Comparison of ENCODE assay signal across 18 mouse cellular contexts in genomic region chr10:67079030-67079429, GRCm38 (mm10). TPM values are rescaled to one million over a fixed set of nuclear protein-coding genes. Genes with fewer than 3 reads are reported as not detected.
DNase-seq lines count a peak whose midpoint lies in the region; ATAC-seq and TF ChIP-seq lines count a peak whose summit lies in the region.
"Had no signal": no experiment of that assay in that cellular context is flagged by ENCODE, and none has a peak within 500 bp of the region (broad histone marks: within the 10 kb centered on the region; RNA-seq: fewer than 3 reads in every experiment).

No protein-coding gene starts in this region.

- ATAC-seq in forebrain, embryonic 11.5 days (replicated peaks; ENCODE audit: low FRiP score) = 0 out of 2 replicates have a peak, but pooled peaks have one; percentile 30
- ATAC-seq in forebrain, embryonic 15.5 days (replicated peaks) = no peak
- ATAC-seq in heart, postnatal 0 days (ENCODE audit: insufficient read depth, low read depth) = no peak
- ATAC-seq in neural tube, embryonic 11.5 days (ENCODE audit: insufficient read depth, low FRiP score, low TSS enrichment) = peak; percentile 27; the same call in 1 of the 2 replicates

- WGBS in forebrain, embryonic 11.5 days = 52% methylated on average over 4 of the region's 4 CpGs
- WGBS in forebrain, embryonic 15.5 days = 45% methylated on average over 4 of the region's 4 CpGs
- 52% methylated on average over 4 of the region's 4 CpGs for WGBS in heart, postnatal 0 days
- 59% methylated on average over 4 of the region's 4 CpGs for WGBS in neural tube, embryonic 11.5 days

- H3K36me3 ChIP-seq in forebrain, embryonic 11.5 days (ENCODE audit: control insufficient read depth, insufficient read depth, low read length) = no peaks in the 10 kb centered on the region
- no peaks in the 10 kb centered on the region for H3K36me3 ChIP-seq in forebrain, embryonic 15.5 days
- H3K36me3 ChIP-seq in heart, postnatal 0 days (replicated peaks; ENCODE audit: control insufficient read depth, insufficient read depth, low read length) = no peaks in the 10 kb centered on the region
- H3K36me3 ChIP-seq in neural tube, embryonic 11.5 days (ENCODE audit: control insufficient read depth, insufficient read depth, low read length) = no peaks in the 10 kb centered on the region
- H3K36me3 ChIP-seq: limb, embryonic 12.5 days had no signal

- H3K4me1 ChIP-seq in forebrain, embryonic 11.5 days (replicated peaks; ENCODE audit: control insufficient read depth, insufficient read depth, low read length) = peaks cover 5% of the 10 kb centered on the region; the same call in 1 of the 2 replicates
- H3K4me1 ChIP-seq in forebrain, embryonic 15.5 days = peaks cover 23% of the 10 kb centered on the region
- peaks cover 30% of the 10 kb centered on the region for H3K4me1 ChIP-seq in heart, postnatal 0 days (ENCODE audit: control insufficient read depth, insufficient read depth)
- H3K4me1 ChIP-seq in neural tube, embryonic 11.5 days (ENCODE audit: control insufficient read depth, insufficient read depth, low read length) = peaks cover 7% of the 10 kb centered on the region; the same call in 1 of the 2 replicates

- no peak overlapping the region for H3K4me3 ChIP-seq in forebrain, embryonic 11.5 days (ENCODE audit: low read depth, low read length)
- H3K4me3 ChIP-seq in forebrain, embryonic 15.5 days = no peak overlapping the region
- no peak overlapping the region for H3K4me3 ChIP-seq in heart, postnatal 0 days (ENCODE audit: low read depth, low read length)
- H3K4me3 ChIP-seq in neural tube, embryonic 11.5 days (ENCODE audit: low read depth, low read length) = no peak overlapping the region
- H3K4me3 ChIP-seq: limb, embryonic 12.5 days had no signal

- H3K4me2 ChIP-seq in forebrain, embryonic 11.5 days (ENCODE audit: low read depth, low read length, severe bottlenecking) = no peak overlapping the region
- H3K4me2 ChIP-seq in forebrain, embryonic 15.5 days (replicated peaks) = no peak overlapping the region
- H3K4me2 ChIP-seq in heart, postnatal 0 days (ENCODE audit: low read depth, low read length) = no peak overlapping the region
- no peak overlapping the region for H3K4me2 ChIP-seq in neural tube, embryonic 11.5 days (ENCODE audit: low read depth)
- H3K4me2 ChIP-seq: limb, embryonic 12.5 days had no signal

- H3K27me3 ChIP-seq in forebrain, embryonic 11.5 days (ENCODE audit: control insufficient read depth, insufficient read depth, low read length) = no peaks in the 10 kb centered on the region
- no peaks in the 10 kb centered on the region for H3K27me3 ChIP-seq in forebrain, embryonic 15.5 days
- H3K27me3 ChIP-seq in heart, postnatal 0 days (ENCODE audit: control insufficient read depth, insufficient read depth, low read length) = no peaks in the 10 kb centered on the region
- H3K27me3 ChIP-seq in neural tube, embryonic 11.5 days (ENCODE audit: control insufficient read depth, insufficient read depth, low read length) = no peaks in the 10 kb centered on the region
- H3K27me3 ChIP-seq: limb, embryonic 12.5 days had no signal

- no peak overlapping the region for H3K9ac ChIP-seq in forebrain, embryonic 11.5 days (ENCODE audit: low read length)
- H3K9ac ChIP-seq in forebrain, embryonic 15.5 days (replicated peaks) = no peak overlapping the region
- no peak overlapping the region for H3K9ac ChIP-seq in heart, postnatal 0 days (replicated peaks; ENCODE audit: low read depth, low read length)
- H3K9ac ChIP-seq in neural tube, embryonic 11.5 days (ENCODE audit: low read length) = no peak overlapping the region
- H3K9ac ChIP-seq: limb, embryonic 12.5 days had no signal

- no peaks in the 10 kb centered on the region for H3K9me3 ChIP-seq in forebrain, embryonic 11.5 days (ENCODE audit: control insufficient read depth, low read length)
- H3K9me3 ChIP-seq in forebrain, embryonic 15.5 days = no peaks in the 10 kb centered on the region
- no peaks in the 10 kb centered on the region for H3K9me3 ChIP-seq in heart, postnatal 0 days (replicated peaks; ENCODE audit: control insufficient read depth, low read length)
- H3K9me3 ChIP-seq in neural tube, embryonic 11.5 days (ENCODE audit: control insufficient read depth, low read length) = no peaks in the 10 kb centered on the region
- H3K9me3 ChIP-seq: G1E; limb, embryonic 12.5 days had no signal

- TF ChIP-seq EP300 in heart, postnatal 0 days (IDR thresholded peaks at IDR 0.05; ENCODE audit: low read depth) = no peak

- TF ChIP-seq CTCF in heart, postnatal 0 days (IDR thresholded peaks at IDR 0.05; ENCODE audit: low read depth) = no peak

- H3K27ac ChIP-seq in forebrain, embryonic 11.5 days (ENCODE audit: low read depth, low read length) = peak overlapping the region; percentile 51; the same call in 1 of the 2 replicates
- no peak overlapping the region for H3K27ac ChIP-seq in forebrain, embryonic 15.5 days (replicated peaks)
- peak overlapping the region; percentile 43 for H3K27ac ChIP-seq in heart, postnatal 0 days (ENCODE audit: low read depth)
- 0 out of 2 replicates have a peak overlapping the region, but pooled peaks have one; percentile 58 for H3K27ac ChIP-seq in neural tube, embryonic 11.5 days (ENCODE audit: low read depth, low read length)
- H3K27ac ChIP-seq: limb, embryonic 12.5 days; stomach, postnatal 0 days had no signal

- DNase-seq in forebrain, embryonic 11.5 days (ENCODE audit: low spot score) = no peak
- no peak for DNase-seq in heart, postnatal 0 days (ENCODE audit: low spot score)
- DNase-seq in heart, adult 9 months (ENCODE audit: low spot score in 2 of 2) = no peak
- DNase-seq in neural tube, embryonic 11.5 days (ENCODE audit: low spot score) = no peak
- DNase-seq in neural tube, embryonic 10.5 days (ENCODE audit: extremely low spot score, low spot score) = no peak
- DNase-seq in ovary, postnatal 14 days (ENCODE audit: low spot score) = no peak
- no peak for DNase-seq in urinary bladder, adult 2 months (ENCODE audit: low spot score)
- DNase-seq: adrenal gland, postnatal 36 days; cerebellum, postnatal 36 days; gastrocnemius, postnatal 25 days; kidney, postnatal 36 days; lung, postnatal 4 days; right cerebral cortex, adult 18-20 months; thymus, postnatal 36 days had no signal

RNA-seq across cellular contexts. Expression of gene Jmjd1c, which starts 16.9 kb away (rescaled TPM):
- polyA plus RNA-seq in forebrain, embryonic 11.5 days (2014; fragmentation: Nextera tagmentation; extraction: Ambion mirVana) = 53.1 and 55.7 TPM in 2 replicates
- polyA plus RNA-seq in forebrain, embryonic 15.5 days (2015; fragmentation: Nextera tagmentation; extraction: Ambion mirVana) = 64.1 and 65.2 TPM in 2 replicates
- total RNA-seq in heart, postnatal 0 days (2014; rRNA removed; ENCODE audit: low replicate concordance) = 42.4 and 55.3 TPM in 2 replicates
- 28.1 and 29.0 TPM in 2 replicates for polyA plus RNA-seq in heart, postnatal 0 days (2015; fragmentation: Nextera tagmentation; extraction: Ambion mirVana)
- polyA plus RNA-seq in neural tube, embryonic 11.5 days (2014; fragmentation: Nextera tagmentation; extraction: Ambion mirVana) = 47.6 and 52.2 TPM in 2 replicates
- 28.3 and 31.8 TPM in 2 replicates for polyA plus RNA-seq in urinary bladder, adult 2 months (2012; rRNA removed)

RNA-seq across cellular contexts. Expression of gene Reep3, which starts 17.7 kb away (rescaled TPM):
- 44.6 and 48.4 TPM in 2 replicates for polyA plus RNA-seq in forebrain, embryonic 11.5 days (2014; fragmentation: Nextera tagmentation; extraction: Ambion mirVana)
- 36.6 and 37.0 TPM in 2 replicates for polyA plus RNA-seq in forebrain, embryonic 15.5 days (2015; fragmentation: Nextera tagmentation; extraction: Ambion mirVana)
- total RNA-seq in heart, postnatal 0 days (2014; rRNA removed; ENCODE audit: low replicate concordance) = 24.0 and 26.6 TPM in 2 replicates
- polyA plus RNA-seq in heart, postnatal 0 days (2015; fragmentation: Nextera tagmentation; extraction: Ambion mirVana) = 25.6 and 26.8 TPM in 2 replicates
- 40.6 and 42.1 TPM in 2 replicates for polyA plus RNA-seq in neural tube, embryonic 11.5 days (2014; fragmentation: Nextera tagmentation; extraction: Ambion mirVana)
- 50.7 and 62.2 TPM in 2 replicates for polyA plus RNA-seq in urinary bladder, adult 2 months (2012; rRNA removed)

Comparison
In these comparisons a context has a peak if more than half of its experiments do, and no peak if none do; other contexts are left out.
1. ATAC-seq: peak in forebrain, embryonic 11.5 days (single experiment) and neural tube, embryonic 11.5 days (single experiment); none in forebrain, embryonic 15.5 days (single experiment) and heart, postnatal 0 days (single experiment).